Mouse (Mus musculus) cerebellum, adult 2 months (tissue): ENCODE measurements around the gene Xpr1.

Experiments
- CTCF ChIP-seq: fragments of 200-500 bp; IDR thresholded peaks from 2 replicates; pipeline ENCODE4 v1.5.1; 2011; ENCODE audit warnings: low read depth, mild to moderate bottlenecking, control low read depth, low read length, moderate library complexity, borderline replicate concordance; ENCODE audit not compliant: insufficient read depth
- POLR2A ChIP-seq: fragments of 200-500 bp; IDR thresholded peaks from 2 replicates; pipeline ENCODE4 v1.6.1; 2011; ENCODE audit warnings: low read length, control low read depth, borderline replicate concordance; ENCODE audit not compliant: insufficient read depth

GRCm38 (mm10) chr1:155337315-155337714, 79.9 kb downstream of the Xpr1 start:
- TF ChIP-seq CTCF: no peak
- TF ChIP-seq POLR2A: no peak
